Mouse (Mus musculus): ENCODE data around the gene 4930519P11Rik. TPM values are rescaled to one million over a fixed set of nuclear protein-coding genes. Genes with fewer than 3 reads are reported as not detected.

4930519P11Rik gene
- polyA plus RNA-seq, 1 experiment from 2014 or later, result 0.92 TPM

DNA sequence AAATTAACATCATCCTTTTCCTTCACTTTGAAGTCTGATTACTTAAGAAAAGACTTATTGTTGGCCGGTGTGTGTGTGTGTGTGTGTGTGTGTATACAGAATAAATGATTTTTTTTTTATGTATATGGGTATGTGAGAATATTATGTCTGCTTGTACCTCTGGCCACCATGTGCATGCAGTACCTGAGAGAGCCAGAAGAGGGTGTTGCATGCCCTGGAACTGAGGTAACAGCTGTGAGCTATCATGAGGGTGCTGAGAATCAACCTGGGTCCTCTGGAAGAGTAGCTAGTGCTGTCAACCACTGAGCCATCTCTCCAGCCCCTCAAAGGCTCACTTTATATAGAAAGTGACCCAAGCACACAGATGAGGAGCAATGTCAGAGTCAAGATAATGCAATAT is 31.8 kb downstream of the 4930519P11Rik start:
- no peaks in the 10 kb centered on the region for H3K27me3 ChIP-seq (ENCODE audit: control insufficient read depth, insufficient read depth, low read length)
- no peaks in the 10 kb centered on the region for H3K9me3 ChIP-seq (ENCODE audit: control insufficient read depth, low read length)
- ATAC-seq (ENCODE audit: low read depth), result no peak
- H3K4me3 ChIP-seq (ENCODE audit: low read depth, low read length), result no peak overlapping the region
- no peak overlapping the region for H3K9ac ChIP-seq (replicated peaks; ENCODE audit: low read depth, low read length)
- H3K4me2 ChIP-seq (ENCODE audit: low read depth, low read length), result no peak overlapping the region
- WGBS, result 93% methylated on average over 1 of the region's 1 CpGs
- no peak overlapping the region for H3K27ac ChIP-seq (ENCODE audit: low read depth, low read length)
- no peaks in the 10 kb centered on the region for H3K36me3 ChIP-seq (ENCODE audit: control insufficient read depth, insufficient read depth, low read length)
- H3K4me1 ChIP-seq (ENCODE audit: control insufficient read depth, insufficient read depth, low read length), result 0 out of 2 replicates have a peak, but pooled peaks cover 8% of the 10 kb centered on the region

DNA sequence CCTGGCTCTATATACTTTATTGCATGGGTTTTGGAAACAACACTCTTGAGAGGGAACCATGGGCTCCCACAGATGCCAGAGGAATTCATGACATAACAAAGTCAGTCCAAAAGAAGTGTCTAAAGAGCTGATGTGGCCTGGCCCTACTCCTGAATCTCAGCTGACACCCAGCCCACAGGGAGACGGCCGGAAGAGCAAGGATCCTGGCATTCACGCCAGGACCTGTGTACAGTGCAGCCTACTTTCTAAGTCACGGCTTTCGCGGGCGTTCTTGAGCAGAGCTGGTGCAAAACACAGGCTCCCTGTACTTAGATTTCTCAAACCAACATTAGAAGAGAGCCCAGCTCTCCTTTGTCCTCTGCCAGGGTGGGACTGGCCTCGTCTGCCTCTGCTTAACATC is 32.7 kb downstream of the 4930519P11Rik start:
- Histone ChIP-seq H3K4me3 (ENCODE audit: low read depth, low read length) (no peak overlapping the region), H3K4me2 (ENCODE audit: low read depth, low read length) (no peak overlapping the region), H3K36me3 (ENCODE audit: control insufficient read depth, insufficient read depth, low read length) (no peaks in the 10 kb centered on the region), H3K27me3 (ENCODE audit: control insufficient read depth, insufficient read depth, low read length) (no peaks in the 10 kb centered on the region), H3K9me3 (ENCODE audit: control insufficient read depth, low read length) (no peaks in the 10 kb centered on the region), H3K4me1 (ENCODE audit: control insufficient read depth, insufficient read depth, low read length) (0 out of 2 replicates have a peak, but pooled peaks cover 8% of the 10 kb centered on the region), H3K9ac (replicated peaks; ENCODE audit: low read depth, low read length) (no peak overlapping the region), H3K27ac (ENCODE audit: low read depth, low read length) (no peak overlapping the region)
- no peak for ATAC-seq (ENCODE audit: low read depth)
- 83% methylated on average over 8 of the region's 8 CpGs for WGBS

DNA sequence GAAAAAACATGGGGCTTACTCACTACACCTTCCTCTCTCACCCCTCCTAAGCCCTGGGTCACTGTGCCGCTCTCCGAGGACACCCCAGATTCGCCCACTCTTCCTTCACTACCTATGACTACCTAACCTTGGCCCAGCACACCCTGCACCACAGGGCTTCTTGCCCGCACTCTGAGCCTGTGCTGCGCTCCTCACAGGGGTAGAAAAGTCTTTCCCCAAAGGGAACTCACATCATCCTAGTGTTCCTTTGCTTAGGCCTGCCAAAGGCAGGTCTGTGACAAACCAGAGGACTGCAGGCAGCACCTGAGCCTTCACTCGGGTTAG is 35.5 kb downstream of the 4930519P11Rik start:
- 0 out of 2 replicates have a peak, but pooled peaks cover 7% of the 10 kb centered on the region for H3K4me1 ChIP-seq (ENCODE audit: control insufficient read depth, insufficient read depth, low read length)
- ATAC-seq (ENCODE audit: low read depth), result no peak
- WGBS, result 65% methylated on average over 6 of the region's 6 CpGs
- no peaks in the 10 kb centered on the region for H3K9me3 ChIP-seq (ENCODE audit: control insufficient read depth, low read length)
- H3K27me3 ChIP-seq (ENCODE audit: control insufficient read depth, insufficient read depth, low read length), result no peaks in the 10 kb centered on the region
- no peaks in the 10 kb centered on the region for H3K36me3 ChIP-seq (ENCODE audit: control insufficient read depth, insufficient read depth, low read length)
- H3K4me3 ChIP-seq (ENCODE audit: low read depth, low read length), result no peak overlapping the region
- H3K27ac ChIP-seq (ENCODE audit: low read depth, low read length), result peak overlapping the region; percentile 44; the same call in 1 of the 2 replicates
- H3K9ac ChIP-seq (replicated peaks; ENCODE audit: low read depth, low read length), result no peak overlapping the region
- no peak overlapping the region for H3K4me2 ChIP-seq (ENCODE audit: low read depth, low read length)

DNA sequence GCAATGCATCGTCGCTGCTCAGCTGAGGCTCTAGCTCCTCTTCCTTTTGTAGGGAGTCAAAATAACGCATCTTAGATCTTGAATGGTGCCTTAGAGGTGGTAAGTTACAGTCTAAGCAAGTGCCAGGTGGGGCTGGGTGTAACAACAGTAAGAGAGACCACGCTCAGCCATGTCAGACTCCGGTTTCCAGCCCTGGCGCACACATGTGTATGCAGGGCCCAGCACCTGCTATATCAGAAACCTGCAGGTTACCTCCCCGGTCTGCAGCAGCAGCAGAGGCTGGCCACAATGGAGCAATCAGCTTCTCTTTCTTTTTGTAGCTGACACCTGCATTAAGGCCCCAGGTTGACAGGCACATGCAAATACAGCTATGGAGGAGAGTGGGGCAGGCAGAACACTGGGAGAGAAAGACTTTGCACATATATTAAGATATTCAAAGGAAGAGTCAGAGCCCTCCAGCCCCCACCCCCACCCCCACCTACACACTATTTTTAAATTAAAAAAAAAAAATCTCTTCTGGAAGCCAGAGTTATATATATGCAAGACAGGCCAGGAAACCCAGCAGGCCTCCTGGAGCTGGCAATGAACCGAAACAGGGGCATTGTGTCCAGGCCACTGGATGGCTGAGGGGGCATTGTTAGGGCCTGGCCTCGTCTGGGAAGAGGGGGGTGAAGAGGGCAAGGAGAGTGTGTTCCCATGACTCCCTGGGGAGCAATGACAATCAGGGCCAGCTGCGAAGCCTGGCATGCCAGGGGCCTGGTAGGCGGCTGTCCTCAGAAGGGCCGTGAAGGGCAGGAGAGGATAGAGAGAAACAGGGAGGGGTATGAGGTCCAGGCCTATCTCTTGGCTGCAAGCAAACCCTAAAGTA is 36.1 kb downstream of the 4930519P11Rik start:
- no peak overlapping the region for H3K4me3 ChIP-seq (ENCODE audit: low read depth, low read length)
- 0 out of 2 replicates have a peak, but pooled peaks cover 7% of the 10 kb centered on the region for H3K4me1 ChIP-seq (ENCODE audit: control insufficient read depth, insufficient read depth, low read length)
- ATAC-seq (ENCODE audit: low read depth), result peak; percentile 63; the same call in 1 of the 2 replicates
- WGBS, result 23% methylated on average over 12 of the region's 12 CpGs
- H3K4me2 ChIP-seq (ENCODE audit: low read depth, low read length), result no peak overlapping the region
- no peaks in the 10 kb centered on the region for H3K27me3 ChIP-seq (ENCODE audit: control insufficient read depth, insufficient read depth, low read length)
- H3K9ac ChIP-seq (replicated peaks; ENCODE audit: low read depth, low read length), result no peak overlapping the region
- H3K27ac ChIP-seq (ENCODE audit: low read depth, low read length), result peak overlapping the region; percentile 44; the same call in 1 of the 2 replicates
- H3K9me3 ChIP-seq (ENCODE audit: control insufficient read depth, low read length), result no peaks in the 10 kb centered on the region
- H3K36me3 ChIP-seq (ENCODE audit: control insufficient read depth, insufficient read depth, low read length), result no peaks in the 10 kb centered on the region

DNA sequence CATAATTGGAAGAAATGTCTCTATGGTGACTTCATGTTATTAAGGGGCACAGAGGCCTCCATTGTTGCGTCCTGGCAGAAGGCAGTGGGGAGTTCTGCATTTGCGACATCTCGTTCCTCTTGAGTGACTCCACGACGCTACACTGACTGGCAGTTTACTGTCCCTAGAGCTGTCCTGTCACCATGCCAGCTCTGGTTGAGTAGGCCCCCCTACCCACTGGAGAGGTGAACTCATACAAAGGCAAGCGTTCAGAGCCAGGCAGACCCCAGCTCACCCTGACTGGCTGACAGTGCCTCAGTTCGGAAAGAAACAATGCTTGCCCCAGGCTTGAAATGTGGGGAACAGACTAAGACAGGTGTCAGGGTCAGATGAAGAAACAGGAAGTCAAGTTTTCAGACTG is 39.0 kb downstream of the 4930519P11Rik start:
- 26% methylated on average over 7 of the region's 7 CpGs for WGBS
- Histone ChIP-seq H3K9ac (replicated peaks; ENCODE audit: low read depth, low read length) (no peak overlapping the region), H3K4me2 (ENCODE audit: low read depth, low read length) (no peak overlapping the region), H3K27ac (ENCODE audit: low read depth, low read length) (no peak overlapping the region), H3K27me3 (ENCODE audit: control insufficient read depth, insufficient read depth, low read length) (no peaks in the 10 kb centered on the region), H3K9me3 (ENCODE audit: control insufficient read depth, low read length) (no peaks in the 10 kb centered on the region), H3K36me3 (ENCODE audit: control insufficient read depth, insufficient read depth, low read length) (no peaks in the 10 kb centered on the region), H3K4me3 (ENCODE audit: low read depth, low read length) (no peak overlapping the region), H3K4me1 (ENCODE audit: control insufficient read depth, insufficient read depth, low read length) (0 out of 2 replicates have a peak, but pooled peaks cover 7% of the 10 kb centered on the region)
- no peak for ATAC-seq (ENCODE audit: low read depth)

DNA sequence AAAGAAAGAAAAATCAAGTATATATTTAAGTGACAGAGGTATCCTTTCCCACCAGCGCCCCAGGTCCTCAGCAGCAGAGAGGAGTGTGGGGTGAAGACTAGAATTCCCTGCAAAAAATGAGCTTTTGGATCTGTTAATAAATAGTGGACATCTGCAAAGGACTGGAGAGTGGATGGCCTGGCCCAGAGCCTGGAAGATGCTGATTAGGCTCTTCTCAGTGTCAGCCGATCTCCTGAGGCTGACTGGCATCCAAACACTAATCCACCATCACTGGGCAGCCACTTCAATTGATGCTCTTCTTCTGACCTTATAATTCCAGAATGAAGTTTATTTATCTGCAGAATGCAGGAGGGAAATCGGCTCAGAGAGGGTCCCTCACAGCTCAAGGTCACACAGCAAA is 40.2 kb downstream of the 4930519P11Rik start:
- H3K36me3 ChIP-seq (ENCODE audit: control insufficient read depth, insufficient read depth, low read length), result no peaks in the 10 kb centered on the region
- no peak overlapping the region for H3K27ac ChIP-seq (ENCODE audit: low read depth, low read length)
- H3K9ac ChIP-seq (replicated peaks; ENCODE audit: low read depth, low read length), result no peak overlapping the region
- H3K4me3 ChIP-seq (ENCODE audit: low read depth, low read length), result no peak overlapping the region
- H3K27me3 ChIP-seq (ENCODE audit: control insufficient read depth, insufficient read depth, low read length), result no peaks in the 10 kb centered on the region
- no peaks in the 10 kb centered on the region for H3K9me3 ChIP-seq (ENCODE audit: control insufficient read depth, low read length)
- ATAC-seq (ENCODE audit: low read depth), result no peak
- WGBS, result 86% methylated on average over 3 of the region's 3 CpGs
- H3K4me1 ChIP-seq (ENCODE audit: control insufficient read depth, insufficient read depth, low read length), result peaks cover 17% of the 10 kb centered on the region; the same call in 1 of the 2 replicates
- H3K4me2 ChIP-seq (ENCODE audit: low read depth, low read length), result no peak overlapping the region

DNA sequence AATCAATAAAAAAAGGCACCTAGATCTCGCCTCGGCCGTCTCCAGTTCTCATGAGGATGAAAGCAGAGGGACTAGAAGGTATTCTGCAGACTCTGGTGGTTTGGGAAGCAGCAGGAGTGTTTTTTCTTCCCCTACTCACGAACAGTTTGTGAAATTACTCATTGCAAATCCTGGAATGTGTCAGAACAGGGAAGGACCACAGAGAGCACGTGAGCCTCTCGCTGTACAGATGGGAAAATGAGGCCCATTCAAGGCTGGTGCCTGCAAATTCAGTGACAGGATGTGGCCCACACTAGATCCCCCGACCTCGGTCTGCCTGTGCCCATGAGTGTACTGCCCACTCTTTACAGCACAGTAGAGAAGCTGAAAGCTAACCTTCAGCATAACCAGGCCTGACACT is 41.3 kb downstream of the 4930519P11Rik start:
- no peaks in the 10 kb centered on the region for H3K27me3 ChIP-seq (ENCODE audit: control insufficient read depth, insufficient read depth, low read length)
- H3K9me3 ChIP-seq (ENCODE audit: control insufficient read depth, low read length), result no peaks in the 10 kb centered on the region
- 69% methylated on average over 8 of the region's 8 CpGs for WGBS
- H3K4me2 ChIP-seq (ENCODE audit: low read depth, low read length), result no peak overlapping the region
- H3K4me1 ChIP-seq (ENCODE audit: control insufficient read depth, insufficient read depth, low read length), result peaks cover 13% of the 10 kb centered on the region; the same call in 1 of the 2 replicates
- no peak overlapping the region for H3K27ac ChIP-seq (ENCODE audit: low read depth, low read length)
- no peak overlapping the region for H3K4me3 ChIP-seq (ENCODE audit: low read depth, low read length)
- H3K36me3 ChIP-seq (ENCODE audit: control insufficient read depth, insufficient read depth, low read length), result no peaks in the 10 kb centered on the region
- H3K9ac ChIP-seq (replicated peaks; ENCODE audit: low read depth, low read length), result no peak overlapping the region
- no peak for ATAC-seq (ENCODE audit: low read depth)

DNA sequence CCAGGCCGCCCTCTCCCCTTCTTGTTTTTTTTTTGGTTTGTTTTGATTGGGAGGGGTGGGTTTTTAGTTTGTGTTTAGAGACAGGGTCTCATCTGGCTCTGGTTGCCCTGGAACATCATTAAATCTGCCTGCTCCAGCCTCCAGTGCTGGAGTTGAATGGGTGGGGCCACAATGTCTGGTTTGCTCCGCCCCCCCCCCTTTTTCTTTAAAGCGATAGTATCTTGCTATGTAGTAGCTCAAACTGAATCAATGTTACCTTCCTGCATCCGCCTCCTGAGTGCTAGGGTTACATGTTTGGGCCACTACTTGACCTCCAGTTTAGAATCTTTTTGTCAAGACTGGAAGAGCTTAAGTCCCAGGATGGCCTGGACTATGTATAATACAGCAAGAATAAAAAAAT is 42.0 kb downstream of the 4930519P11Rik start:
- no peak for ATAC-seq (ENCODE audit: low read depth)
- WGBS, result 88% methylated on average over 4 of the region's 4 CpGs

DNA sequence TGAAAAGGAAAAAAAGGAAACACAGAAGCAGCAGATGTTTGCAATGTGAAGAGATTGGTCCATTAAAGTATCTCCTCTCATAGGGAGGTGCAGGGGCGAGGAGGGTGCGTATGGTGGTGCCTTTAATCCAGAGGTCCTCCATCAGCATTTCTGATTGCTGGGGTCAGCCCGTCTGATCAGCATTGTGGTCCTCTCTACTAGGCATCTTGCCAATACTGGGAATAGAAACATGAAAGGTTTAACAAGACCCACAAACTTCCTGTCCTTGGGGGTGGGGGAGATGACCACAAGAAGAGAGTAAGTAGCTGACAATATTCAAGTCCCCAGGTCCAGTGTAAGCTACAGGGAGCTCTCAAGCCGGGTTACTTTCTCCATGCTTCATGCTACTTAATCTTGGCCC is 42.6 kb downstream of the 4930519P11Rik start:
- WGBS, result 64% methylated on average over 4 of the region's 4 CpGs
- Histone ChIP-seq H3K27me3 (ENCODE audit: control insufficient read depth, insufficient read depth, low read length) (no peaks in the 10 kb centered on the region), H3K4me3 (ENCODE audit: low read depth, low read length) (no peak overlapping the region)

More for the DNA sequence above, 42.0 kb downstream of the 4930519P11Rik start:
- Histone ChIP-seq H3K4me3 (ENCODE audit: low read depth, low read length) (no peak overlapping the region), H3K9ac (replicated peaks; ENCODE audit: low read depth, low read length) (no peak overlapping the region), H3K4me1 (ENCODE audit: control insufficient read depth, insufficient read depth, low read length) (peaks cover 13% of the 10 kb centered on the region; the same call in 1 of the 2 replicates), H3K4me2 (ENCODE audit: low read depth, low read length) (no peak overlapping the region), H3K27ac (ENCODE audit: low read depth, low read length) (no peak overlapping the region), H3K27me3 (ENCODE audit: control insufficient read depth, insufficient read depth, low read length) (no peaks in the 10 kb centered on the region), H3K9me3 (ENCODE audit: control insufficient read depth, low read length) (no peaks in the 10 kb centered on the region), H3K36me3 (ENCODE audit: control insufficient read depth, insufficient read depth, low read length) (no peaks in the 10 kb centered on the region)

More for the DNA sequence above, 42.6 kb downstream of the 4930519P11Rik start:
- Histone ChIP-seq H3K4me1 (ENCODE audit: control insufficient read depth, insufficient read depth, low read length) (peaks cover 15% of the 10 kb centered on the region; the same call in 1 of the 2 replicates), H3K36me3 (ENCODE audit: control insufficient read depth, insufficient read depth, low read length) (no peaks in the 10 kb centered on the region), H3K27ac (ENCODE audit: low read depth, low read length) (no peak overlapping the region), H3K4me2 (ENCODE audit: low read depth, low read length) (peak overlapping the region; percentile 95), H3K9ac (replicated peaks; ENCODE audit: low read depth, low read length) (no peak overlapping the region), H3K9me3 (ENCODE audit: control insufficient read depth, low read length) (no peaks in the 10 kb centered on the region)
- ATAC-seq (ENCODE audit: low read depth), result no peak

Data from neural tube, embryonic 14.5 days (tissue).